Mouse (Mus musculus): ENCODE results near the gene Tmem9b. TPM values are rescaled to one million over a fixed set of nuclear protein-coding genes. Genes with fewer than 3 reads are reported as not detected.
A peak's percentile ranks its signal among the peaks of the same experiment; 100 is the strongest.

The Tmem9b gene
- polyA plus RNA-seq, 1 experiment from 2014 or later, result 64.1 TPM

DNA sequence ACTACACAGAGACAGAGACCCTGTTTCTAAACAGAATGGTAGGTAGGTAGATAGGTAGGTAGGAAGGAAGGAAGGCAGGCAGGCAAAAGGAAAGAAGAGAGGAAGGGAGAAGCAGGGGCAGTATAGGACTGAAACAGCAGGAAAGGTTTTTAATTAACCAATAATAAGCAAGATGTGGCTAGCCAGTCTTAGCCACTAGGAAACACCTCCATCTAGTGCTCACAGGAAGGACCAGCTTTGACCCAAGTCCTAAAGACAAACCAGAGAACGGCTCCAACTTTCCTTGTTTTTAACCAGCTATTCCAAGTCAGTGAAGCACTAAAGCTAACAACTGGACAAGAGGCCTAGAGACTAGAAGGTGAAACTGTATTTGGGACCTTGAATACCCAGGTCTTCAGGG lies 4.9 kb downstream of the Tmem9b start:
- Histone ChIP-seq H3K4me3 (ENCODE audit: low read length) (no peak overlapping the region), H3K9me3 (ENCODE audit: low read length) (no peaks in the 10 kb centered on the region), H3K36me3 (ENCODE audit: insufficient read depth, low read length) (peaks cover 22% of the 10 kb centered on the region), H3K9ac (replicated peaks; ENCODE audit: low read length) (no peak overlapping the region), H3K27ac (ENCODE audit: low read length) (no peak overlapping the region), H3K4me2 (replicated peaks; ENCODE audit: low read depth, low read length) (no peak overlapping the region), H3K4me1 (ENCODE audit: insufficient read depth, low read length) (peaks cover 5% of the 10 kb centered on the region), H3K27me3 (ENCODE audit: insufficient read depth, low read length) (no peaks in the 10 kb centered on the region)
- 56% methylated on average over 1 of the region's 1 CpGs for WGBS
- no peak for ATAC-seq (ENCODE audit: low FRiP score, low TSS enrichment)

GRCm38 (mm10) chr7:109741703-109742102 lies 11.0 kb downstream of the Tmem9b start:
- Histone ChIP-seq H3K36me3 (ENCODE audit: insufficient read depth, low read length) (peaks cover 22% of the 10 kb centered on the region), H3K4me3 (ENCODE audit: low read length) (no peak overlapping the region), H3K4me2 (replicated peaks; ENCODE audit: low read depth, low read length) (no peak overlapping the region), H3K4me1 (ENCODE audit: insufficient read depth, low read length) (no peaks in the 10 kb centered on the region), H3K27me3 (ENCODE audit: insufficient read depth, low read length) (no peaks in the 10 kb centered on the region), H3K9ac (replicated peaks; ENCODE audit: low read length) (no peak overlapping the region), H3K9me3 (ENCODE audit: low read length) (no peaks in the 10 kb centered on the region), H3K27ac (ENCODE audit: low read length) (no peak overlapping the region)
- no peak for ATAC-seq (ENCODE audit: low FRiP score, low TSS enrichment)
- WGBS, result 86% methylated on average over 4 of the region's 4 CpGs

DNA sequence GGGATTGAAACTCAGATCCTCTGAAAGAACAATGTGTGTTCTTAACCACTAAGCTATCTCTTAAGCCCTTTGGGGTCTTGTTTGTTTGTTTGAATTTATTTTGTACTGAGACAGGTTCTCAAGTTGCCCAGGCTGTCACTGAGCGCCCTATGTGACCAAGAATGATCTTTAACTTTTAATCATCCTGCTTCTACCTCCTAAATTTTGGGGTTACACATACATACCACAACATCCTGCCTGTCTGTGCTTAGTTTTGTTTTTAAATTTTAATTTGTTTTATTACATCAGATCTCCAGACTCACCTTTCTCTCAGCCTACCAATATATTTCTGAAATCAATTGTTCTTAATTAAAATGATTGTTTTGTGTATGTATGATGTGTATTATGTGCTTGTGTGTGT lies 11.6 kb downstream of the Tmem9b start:
- peaks cover 25% of the 10 kb centered on the region for H3K36me3 ChIP-seq (ENCODE audit: insufficient read depth, low read length)
- H3K9me3 ChIP-seq (ENCODE audit: low read length), result no peaks in the 10 kb centered on the region
- 96% methylated on average over 1 of the region's 1 CpGs for WGBS
- no peak overlapping the region for H3K4me3 ChIP-seq (ENCODE audit: low read length)
- no peak overlapping the region for H3K27ac ChIP-seq (ENCODE audit: low read length)
- no peaks in the 10 kb centered on the region for H3K4me1 ChIP-seq (ENCODE audit: insufficient read depth, low read length)
- H3K4me2 ChIP-seq (replicated peaks; ENCODE audit: low read depth, low read length), result no peak overlapping the region
- H3K27me3 ChIP-seq (ENCODE audit: insufficient read depth, low read length), result no peaks in the 10 kb centered on the region
- ATAC-seq (ENCODE audit: low FRiP score, low TSS enrichment), result no peak
- H3K9ac ChIP-seq (replicated peaks; ENCODE audit: low read length), result no peak overlapping the region

GRCm38 (mm10) chr7:109739822-109740370 lies 12.8 kb downstream of the Tmem9b start:
- H3K9ac ChIP-seq (replicated peaks; ENCODE audit: low read length), result no peak overlapping the region
- no peak overlapping the region for H3K4me3 ChIP-seq (ENCODE audit: low read length)
- no peaks in the 10 kb centered on the region for H3K27me3 ChIP-seq (ENCODE audit: insufficient read depth, low read length)
- WGBS, result 61% methylated on average over 5 of the region's 5 CpGs
- no peak overlapping the region for H3K27ac ChIP-seq (ENCODE audit: low read length)
- H3K9me3 ChIP-seq (ENCODE audit: low read length), result no peaks in the 10 kb centered on the region
- H3K36me3 ChIP-seq (ENCODE audit: insufficient read depth, low read length), result peaks cover 24% of the 10 kb centered on the region; the same call in 1 of the 2 replicates
- no peak for ATAC-seq (ENCODE audit: low FRiP score, low TSS enrichment)
- no peaks in the 10 kb centered on the region for H3K4me1 ChIP-seq (ENCODE audit: insufficient read depth, low read length)
- H3K4me2 ChIP-seq (replicated peaks; ENCODE audit: low read depth, low read length), result no peak overlapping the region

GRCm38 (mm10) chr7:109734806-109735205 lies 17.9 kb downstream of the Tmem9b start:
- no peak for ATAC-seq (ENCODE audit: low FRiP score, low TSS enrichment)
- no peak overlapping the region for H3K4me2 ChIP-seq (replicated peaks; ENCODE audit: low read depth, low read length)
- no peaks in the 10 kb centered on the region for H3K9me3 ChIP-seq (ENCODE audit: low read length)
- H3K4me1 ChIP-seq (ENCODE audit: insufficient read depth, low read length), result 0 out of 2 replicates have a peak, but pooled peaks cover 3% of the 10 kb centered on the region
- no peak overlapping the region for H3K9ac ChIP-seq (replicated peaks; ENCODE audit: low read length)
- peak overlapping the region; percentile 16; the same call in 1 of the 2 replicates for H3K27ac ChIP-seq (ENCODE audit: low read length)
- H3K36me3 ChIP-seq (ENCODE audit: insufficient read depth, low read length), result peaks cover 10% of the 10 kb centered on the region; the same call in 1 of the 2 replicates
- 62% methylated on average over 4 of the region's 4 CpGs for WGBS
- no peak overlapping the region for H3K4me3 ChIP-seq (ENCODE audit: low read length)
- H3K27me3 ChIP-seq (ENCODE audit: insufficient read depth, low read length), result no peaks in the 10 kb centered on the region

- H3K36me3 ChIP-seq (ENCODE audit: insufficient read depth, low read length), result peaks cover 9% of the 10 kb centered on the region; the same call in 1 of the 2 replicates
- H3K9ac ChIP-seq (replicated peaks; ENCODE audit: low read length), result no peak within 1 kb of the TSS
- no peak within 1 kb of the TSS for H3K4me2 ChIP-seq (replicated peaks; ENCODE audit: low read depth, low read length)
- H3K9me3 ChIP-seq (ENCODE audit: low read length), result no peaks in the 10 kb centered on the region
- H3K27ac ChIP-seq (ENCODE audit: low read length), result no peak within 1 kb of the TSS
- no peak for ATAC-seq (ENCODE audit: low FRiP score, low TSS enrichment)
- no peaks in the 10 kb centered on the region for H3K27me3 ChIP-seq (ENCODE audit: insufficient read depth, low read length)
- peaks cover 12% of the 10 kb centered on the region for H3K4me1 ChIP-seq (ENCODE audit: insufficient read depth, low read length)
- no peak within 1 kb of the TSS for H3K4me3 ChIP-seq (ENCODE audit: low read length)
- 91% methylated on average over 5 of the region's 5 CpGs for WGBS
Measured at GRCm38 (mm10) chr7:109731626-109732025, 21.0 kb downstream of the Tmem9b start, which contains the start of gene Ascl3. Ascl3 (minus strand) TSS chr7:109731726.

GRCm38 (mm10) chr7:109723697-109724096 lies 29.0 kb downstream of the Tmem9b start, which contains the start of gene BC051019:
BC051019 (minus strand) TSS chr7:109723850.
- ATAC-seq (ENCODE audit: low FRiP score, low TSS enrichment), result no peak
- H3K27ac ChIP-seq (ENCODE audit: low read length), result no peak within 1 kb of the TSS
- H3K4me3 ChIP-seq (ENCODE audit: low read length), result no peak within 1 kb of the TSS
- WGBS, result 92% methylated on average over 5 of the region's 5 CpGs
- H3K27me3 ChIP-seq (ENCODE audit: insufficient read depth, low read length), result no peaks in the 10 kb centered on the region
- no peaks in the 10 kb centered on the region for H3K36me3 ChIP-seq (ENCODE audit: insufficient read depth, low read length)
- peaks cover 4% of the 10 kb centered on the region; the same call in 1 of the 2 replicates for H3K9me3 ChIP-seq (ENCODE audit: low read length)
- H3K9ac ChIP-seq (replicated peaks; ENCODE audit: low read length), result no peak within 1 kb of the TSS
- H3K4me2 ChIP-seq (replicated peaks; ENCODE audit: low read depth, low read length), result no peak within 1 kb of the TSS
- peaks cover under 1% of the 10 kb centered on the region; the same call in 1 of the 2 replicates for H3K4me1 ChIP-seq (ENCODE audit: insufficient read depth, low read length)

GRCm38 (mm10) chr7:109723114-109723513 lies 29.6 kb downstream of the Tmem9b start:
- Histone ChIP-seq H3K36me3 (ENCODE audit: insufficient read depth, low read length) (no peaks in the 10 kb centered on the region), H3K27ac (ENCODE audit: low read length) (no peak overlapping the region), H3K27me3 (ENCODE audit: insufficient read depth, low read length) (no peaks in the 10 kb centered on the region), H3K4me1 (ENCODE audit: insufficient read depth, low read length) (no peaks in the 10 kb centered on the region), H3K4me2 (replicated peaks; ENCODE audit: low read depth, low read length) (no peak overlapping the region), H3K4me3 (ENCODE audit: low read length) (no peak overlapping the region), H3K9me3 (ENCODE audit: low read length) (peaks cover 4% of the 10 kb centered on the region; the same call in 1 of the 2 replicates), H3K9ac (replicated peaks; ENCODE audit: low read length) (no peak overlapping the region)
- 94% methylated on average over 8 of the region's 8 CpGs for WGBS
- ATAC-seq (ENCODE audit: low FRiP score, low TSS enrichment), result no peak

DNA sequence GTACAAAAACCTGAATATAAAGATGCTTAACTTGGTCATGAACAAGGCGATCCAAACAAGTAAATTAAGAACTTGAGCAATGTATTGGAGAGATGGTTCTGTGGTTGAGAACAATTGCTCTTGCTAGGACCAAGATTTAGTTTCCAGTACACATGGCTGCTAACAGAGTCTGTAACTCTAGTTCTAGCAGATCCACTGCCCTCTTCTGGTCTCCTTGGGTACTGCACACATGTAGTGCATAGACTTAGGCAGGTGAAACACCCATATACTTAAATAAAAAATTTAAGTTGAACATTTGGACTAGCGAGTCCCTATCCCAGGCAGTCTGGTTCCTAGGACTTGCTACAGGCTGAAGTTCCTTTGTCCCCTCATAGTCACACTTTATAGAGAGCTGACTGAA lies 30.1 kb downstream of the Tmem9b start:
- Histone ChIP-seq H3K9ac (replicated peaks; ENCODE audit: low read length) (no peak overlapping the region), H3K27ac (ENCODE audit: low read length) (no peak overlapping the region), H3K36me3 (ENCODE audit: insufficient read depth, low read length) (no peaks in the 10 kb centered on the region), H3K27me3 (ENCODE audit: insufficient read depth, low read length) (no peaks in the 10 kb centered on the region), H3K4me3 (ENCODE audit: low read length) (no peak overlapping the region), H3K4me2 (replicated peaks; ENCODE audit: low read depth, low read length) (no peak overlapping the region), H3K9me3 (ENCODE audit: low read length) (peaks cover 4% of the 10 kb centered on the region; the same call in 1 of the 2 replicates), H3K4me1 (ENCODE audit: insufficient read depth, low read length) (no peaks in the 10 kb centered on the region)
- no peak for ATAC-seq (ENCODE audit: low FRiP score, low TSS enrichment)
- 95% methylated on average over 2 of the region's 2 CpGs for WGBS

DNA sequence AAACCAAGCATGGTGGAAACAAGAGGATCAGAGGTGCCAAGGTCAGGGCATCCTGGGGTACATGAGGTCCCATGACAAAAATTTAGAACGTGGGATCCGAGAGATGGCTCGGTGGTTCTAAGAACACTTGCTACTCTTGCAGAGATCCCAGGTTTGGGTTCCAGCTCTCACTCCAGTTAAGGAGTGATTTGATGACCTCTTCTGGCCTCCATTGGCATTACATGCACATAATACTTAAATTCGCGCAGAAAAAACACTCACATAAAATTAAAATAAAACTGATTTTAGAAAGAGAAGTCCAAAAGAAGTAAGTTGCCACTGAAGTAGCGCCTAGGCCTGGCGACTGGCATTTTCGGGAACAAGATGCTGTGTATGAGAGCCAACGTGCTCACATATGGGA lies 33.4 kb downstream of the Tmem9b start:
- WGBS, result 58% methylated on average over 9 of the region's 9 CpGs
- no peak for ATAC-seq (ENCODE audit: low FRiP score, low TSS enrichment)

More for the DNA sequence above, 33.4 kb downstream of the Tmem9b start:
- Histone ChIP-seq H3K4me3 (ENCODE audit: low read length) (no peak overlapping the region), H3K9ac (replicated peaks; ENCODE audit: low read length) (no peak overlapping the region), H3K27me3 (ENCODE audit: insufficient read depth, low read length) (no peaks in the 10 kb centered on the region), H3K4me1 (ENCODE audit: insufficient read depth, low read length) (no peaks in the 10 kb centered on the region), H3K9me3 (ENCODE audit: low read length) (peaks cover 4% of the 10 kb centered on the region; the same call in 1 of the 2 replicates), H3K27ac (ENCODE audit: low read length) (no peak overlapping the region), H3K36me3 (ENCODE audit: insufficient read depth, low read length) (no peaks in the 10 kb centered on the region), H3K4me2 (replicated peaks; ENCODE audit: low read depth, low read length) (no peak overlapping the region)

All from kidney, embryonic 16.5 days (tissue).